Mouse (Mus musculus) colon, adult 2 months (tissue): ENCODE data around the gene Fgf12. TPM values are rescaled to one million over a fixed set of nuclear protein-coding genes. Genes with fewer than 3 reads are reported as not detected.

ENCODE experiments used
- polyA plus RNA-seq: library from polyadenylated mRNA; depleted of rRNA; stranded (reverse); fragments of >200 nt; gene quantifications from 2 replicates; pipeline ENCODE4 v1.2.3, GENCODE M21; 2012; rRNA removed

Fgf12 gene
- 0.42 and 0.97 TPM in 2 replicates for polyA plus RNA-seq

GRCm38 (mm10) chr16:28752638-28753118 lies at the start of gene Fgf12:
Gene Fgf12, minus strand, starts transcription at chr16:28753068.

Other genes starting within 250 kb of the Fgf12 start
- gene Mb21d2, start 176.6 kb upstream of the Fgf12 start, polyA plus RNA-seq, result 10.9 and 13.3 TPM in 2 replicates